Mouse (Mus musculus): ENCODE measurements around the gene D17Wsu92e.

GRCm38 (mm10) chr17:27734344-27735073 lies 85.9 kb downstream of the D17Wsu92e start:
- TF ChIP-seq CTCF (IDR thresholded peaks at IDR 0.05; ENCODE audit: low read depth, low read length) (no peak), POLR2A (IDR thresholded peaks at IDR 0.05; ENCODE audit: extremely low read depth, insufficient read depth, low read length) (no peak)
